Mouse (Mus musculus) bone marrow macrophage, adult 2 months (primary cell): ENCODE measurements around the gene Pkn3.

Experiments used
- CTCF ChIP-seq: IDR thresholded peaks from 2 replicates; pipeline ENCODE4 v1.5.1; 2012; ENCODE audit warnings: low read depth, mild to moderate bottlenecking, low read length, moderate library complexity
- POLR2A ChIP-seq: IDR thresholded peaks from 2 replicates; pipeline ENCODE4 v1.6.1; 2012; ENCODE audit warnings: mild to moderate bottlenecking, low read depth, low read length, borderline replicate concordance

GRCm38 (mm10) chr2:30073285-30073684, 4.2 kb upstream of the Pkn3 start:
- TF ChIP-seq POLR2A (no peak), CTCF (no peak)
